Mouse (Mus musculus): ENCODE measurements at regions not wholly inside any gene's neighbourhood (a gene's known extent, or its start where the extent isn't known, plus 50 kb on each side); places are given as distances from the start of the nearest gene placed in this dataset.

DNA sequence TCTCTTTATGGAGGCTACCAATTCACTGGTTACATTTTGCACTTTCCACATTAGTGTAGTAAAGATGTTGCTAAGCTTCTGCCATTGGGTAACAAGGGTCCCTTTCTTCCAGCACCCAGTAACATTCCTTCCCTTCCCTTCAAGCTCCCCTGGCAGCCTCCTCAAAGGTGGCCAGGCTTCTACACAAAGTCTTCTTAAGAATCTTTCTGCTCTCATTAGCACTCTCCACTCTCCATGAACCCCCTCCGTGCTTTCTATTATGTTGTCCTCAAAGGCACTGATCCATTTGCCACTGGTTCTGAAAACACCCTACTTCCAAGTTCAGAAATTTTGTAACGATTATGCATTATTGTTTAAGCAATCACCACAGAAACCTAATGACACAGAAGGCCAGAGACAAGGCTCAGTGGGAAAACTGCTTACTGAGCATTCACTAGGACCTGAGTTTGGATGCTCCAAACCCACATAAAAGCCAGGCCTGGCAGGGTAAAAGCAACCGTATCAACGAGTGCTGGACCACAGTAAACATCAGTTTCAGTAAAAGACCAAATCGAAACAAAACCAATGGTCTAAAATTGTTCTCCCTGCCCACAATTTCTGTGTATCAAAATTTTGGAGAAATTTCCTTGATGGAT is 522.6 kb downstream of the Gja1 start:
- peak; percentile 15 for DNase-seq

DNA sequence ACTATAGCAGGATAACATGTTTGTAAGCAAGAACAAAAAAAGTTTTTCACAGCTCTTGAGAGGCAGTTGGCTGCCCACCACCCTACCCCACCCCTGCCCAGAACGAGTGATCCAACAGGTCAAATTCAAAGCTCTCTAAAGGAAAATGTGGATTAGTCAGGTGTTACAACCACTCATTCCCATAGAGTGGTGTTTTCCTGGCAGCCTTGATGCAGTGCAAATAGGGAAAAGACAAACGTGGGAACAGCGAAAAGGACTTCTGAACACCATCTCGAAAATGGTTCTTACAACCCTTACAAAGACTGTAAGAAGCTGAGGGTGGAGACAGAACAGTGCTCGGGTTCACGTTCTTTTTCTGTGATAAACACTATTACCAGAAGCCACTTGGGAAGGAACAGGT is 523.8 kb downstream of the Gja1 start:
- no peak for DNase-seq

DNA sequence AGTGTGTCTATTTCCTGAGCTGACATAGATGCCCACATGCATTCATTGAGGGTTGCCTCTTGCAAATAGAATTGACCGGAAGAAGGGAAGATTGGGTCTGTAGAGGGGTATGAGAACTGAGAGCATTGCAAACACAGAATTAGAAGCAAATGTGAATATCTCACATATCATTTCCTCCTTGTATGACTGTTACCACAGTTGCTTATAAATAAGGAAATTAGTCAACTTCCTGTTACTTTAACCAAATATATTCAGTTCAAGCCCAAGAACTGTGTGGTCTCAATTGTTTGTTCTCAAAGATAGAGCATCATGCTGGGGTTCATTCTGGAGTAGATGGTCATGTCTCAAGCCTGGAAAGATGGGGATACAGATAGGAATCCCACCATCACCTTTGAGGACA is 535.6 kb downstream of the Gja1 start:
- no peak for DNase-seq

DNA sequence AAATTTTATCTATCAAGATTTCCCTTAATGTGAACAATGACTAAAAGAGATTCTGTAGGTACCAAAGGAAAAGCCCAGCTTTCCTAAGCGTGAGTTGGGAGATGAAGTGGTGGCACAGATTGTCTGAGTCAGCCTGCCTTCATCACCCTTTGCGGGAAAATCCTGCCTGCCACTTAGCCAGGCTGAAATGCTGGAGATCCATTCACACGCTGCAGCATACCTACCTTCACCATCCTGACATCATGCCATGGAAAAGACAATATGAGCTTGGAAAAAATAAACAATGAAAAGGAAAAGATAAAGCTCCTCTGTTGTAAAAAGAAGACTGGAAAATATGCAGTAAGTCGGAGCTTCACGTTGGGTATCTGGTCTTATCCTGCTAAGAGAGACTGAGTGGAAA is 537.0 kb downstream of the Gja1 start:
- no peak for DNase-seq

DNA sequence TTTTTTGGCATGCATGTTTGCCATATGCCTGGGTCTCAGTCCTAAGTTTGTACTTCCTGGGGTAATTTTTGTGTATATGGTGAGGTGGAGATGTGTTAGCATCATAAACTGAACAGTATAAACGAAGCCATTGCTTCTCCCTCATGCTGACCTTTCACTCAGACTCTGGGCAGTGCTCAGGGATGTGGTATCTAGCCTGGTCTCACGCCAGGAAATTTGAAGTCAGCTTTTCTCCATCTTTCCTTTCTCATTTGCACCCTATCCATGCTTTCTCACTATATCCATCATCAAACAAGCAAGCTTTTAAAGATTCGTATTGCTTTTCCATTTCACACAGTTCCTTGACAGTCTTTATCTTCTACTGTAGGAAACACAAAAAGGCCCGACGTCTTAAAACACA is 541.3 kb downstream of the Gja1 start:
- DNase-seq, result no peak

DNA sequence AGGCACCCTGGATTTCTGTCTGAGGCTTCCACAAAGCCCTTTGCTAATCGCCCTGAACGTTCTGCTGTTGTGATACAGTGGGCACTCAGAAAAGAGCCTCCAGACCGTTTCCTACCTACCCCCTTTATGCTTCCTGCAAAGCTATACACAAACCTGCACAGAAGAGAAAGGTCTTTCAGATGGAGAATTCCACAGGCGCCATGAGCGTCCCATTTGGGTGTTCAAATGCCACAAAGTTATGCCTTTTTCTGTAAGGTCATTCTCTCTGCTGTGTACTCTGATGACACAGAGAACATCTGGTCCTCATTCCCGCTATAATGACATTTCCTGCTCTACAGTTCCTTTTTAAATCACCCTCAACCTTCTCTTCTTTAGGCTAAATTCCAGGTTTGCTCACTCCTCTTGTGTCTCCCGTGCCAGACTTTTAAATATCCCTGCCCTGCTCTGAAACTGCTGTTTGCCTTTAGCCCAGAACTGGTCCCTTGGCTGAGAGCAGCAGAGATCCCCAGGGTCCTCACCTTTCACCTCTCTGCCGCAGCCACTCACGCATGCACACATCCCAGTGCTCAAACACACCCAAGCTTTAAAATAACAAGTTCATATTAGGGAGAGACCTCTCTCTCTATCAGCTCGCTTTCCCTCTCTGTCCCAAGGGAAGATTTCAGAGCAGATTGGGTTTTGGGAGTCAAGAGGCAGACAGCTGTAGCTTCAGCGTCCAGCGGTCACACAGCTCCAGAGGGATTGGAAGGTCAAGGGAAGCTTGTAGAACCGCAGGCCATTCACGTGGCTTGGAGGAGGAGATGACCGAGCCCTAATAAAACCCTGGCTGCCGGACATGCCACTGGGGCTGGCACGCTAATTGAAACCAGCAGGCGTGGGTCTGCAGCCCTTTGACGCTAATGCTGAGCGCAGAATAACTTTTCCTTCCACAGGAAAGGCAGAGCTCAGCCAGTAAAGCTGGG is 543.9 kb downstream of the Gja1 start:
- peak; percentile 12 for DNase-seq

DNA sequence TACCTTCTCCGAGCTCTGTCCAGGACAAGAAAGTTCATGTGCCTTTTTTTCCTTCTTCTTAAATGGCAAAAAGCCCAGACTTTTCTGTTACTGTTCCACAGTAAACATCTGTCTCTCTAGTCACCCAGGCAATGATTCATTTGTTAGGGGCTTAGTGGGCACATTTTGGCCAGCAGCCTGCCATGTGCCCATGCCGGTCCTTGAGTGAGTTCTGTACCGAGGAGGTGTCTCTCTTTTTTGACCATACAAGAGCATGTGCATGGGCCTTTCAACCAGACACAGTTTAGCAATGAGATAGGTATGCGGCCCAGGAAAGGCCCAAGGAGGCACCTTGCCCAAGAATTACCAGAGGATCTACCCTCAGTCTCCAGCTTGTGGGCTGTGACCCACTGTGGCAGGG is 551.0 kb upstream of the Hsf2 start:
- DNase-seq, result no peak

DNA sequence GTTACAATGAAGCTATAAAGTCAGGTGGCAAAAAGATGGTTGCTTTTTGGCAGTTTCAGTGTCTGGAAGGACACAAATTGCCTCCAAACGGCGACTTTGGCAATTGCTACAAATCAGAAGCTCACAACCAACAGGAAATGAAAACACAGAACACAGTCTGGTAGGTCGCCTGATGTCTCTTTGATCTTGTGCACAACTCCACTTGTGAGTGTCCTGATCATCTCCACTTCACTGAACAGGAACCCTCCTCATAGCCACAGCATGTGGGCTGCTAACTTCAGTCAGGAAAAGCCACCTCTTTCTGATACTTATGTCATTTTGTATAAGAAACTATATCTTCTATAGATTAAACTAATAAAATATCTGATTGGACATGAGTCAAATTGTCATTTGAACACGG is 544.2 kb upstream of the Hsf2 start:
- no peak for DNase-seq

DNA sequence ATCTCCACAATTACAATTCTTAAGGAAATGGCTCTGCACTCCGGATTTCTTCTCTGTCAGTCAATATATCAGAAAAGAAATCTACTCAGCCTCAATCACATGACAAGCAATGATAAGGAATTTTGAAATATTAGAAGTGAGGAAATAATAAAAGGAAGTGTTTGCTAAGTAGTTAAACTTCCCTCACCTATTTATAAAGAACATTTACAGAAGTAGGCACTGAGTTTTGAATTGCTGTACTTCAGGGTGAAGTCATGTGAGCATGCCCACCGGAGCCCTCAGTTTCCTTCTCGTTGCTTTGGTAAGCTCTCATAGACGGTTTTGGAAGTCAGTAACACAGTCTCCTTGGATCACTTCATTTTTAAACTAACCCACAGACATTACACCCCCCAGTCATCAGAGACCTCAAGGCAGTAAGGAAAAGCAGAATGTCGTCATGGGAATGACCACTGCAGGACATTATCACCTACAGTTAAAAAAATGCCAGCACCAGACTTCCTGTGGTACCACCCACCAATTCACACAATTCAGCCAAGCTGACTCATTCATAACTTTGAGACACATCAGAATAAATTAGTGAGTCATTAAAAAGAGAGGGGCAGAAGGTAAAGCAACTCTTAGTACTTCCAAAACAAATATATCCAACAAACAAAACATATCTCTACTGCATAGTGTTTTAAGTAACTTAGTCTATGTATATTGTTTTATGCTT is 541.6 kb upstream of the Hsf2 start:
- no peak for DNase-seq

DNA sequence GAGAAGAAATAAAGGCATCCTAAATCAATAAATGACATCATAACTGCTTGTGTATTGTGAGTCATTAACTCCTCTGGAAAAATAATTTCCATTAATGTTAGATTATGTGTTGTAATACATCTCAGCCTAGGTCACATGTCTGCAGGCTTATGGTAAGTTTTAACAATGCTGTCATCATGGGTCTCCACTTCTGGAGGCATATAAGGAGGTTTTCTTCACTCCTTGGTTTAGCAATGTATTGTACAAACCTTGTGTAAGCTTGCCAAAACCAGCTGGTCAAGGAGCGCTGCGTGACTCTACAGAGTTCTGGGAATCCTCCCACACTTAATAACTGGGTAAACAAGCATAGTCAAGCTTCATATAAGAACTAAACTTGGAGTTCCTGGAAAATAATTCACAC is 529.5 kb upstream of the Hsf2 start:
- DNase-seq, result no peak

DNA sequence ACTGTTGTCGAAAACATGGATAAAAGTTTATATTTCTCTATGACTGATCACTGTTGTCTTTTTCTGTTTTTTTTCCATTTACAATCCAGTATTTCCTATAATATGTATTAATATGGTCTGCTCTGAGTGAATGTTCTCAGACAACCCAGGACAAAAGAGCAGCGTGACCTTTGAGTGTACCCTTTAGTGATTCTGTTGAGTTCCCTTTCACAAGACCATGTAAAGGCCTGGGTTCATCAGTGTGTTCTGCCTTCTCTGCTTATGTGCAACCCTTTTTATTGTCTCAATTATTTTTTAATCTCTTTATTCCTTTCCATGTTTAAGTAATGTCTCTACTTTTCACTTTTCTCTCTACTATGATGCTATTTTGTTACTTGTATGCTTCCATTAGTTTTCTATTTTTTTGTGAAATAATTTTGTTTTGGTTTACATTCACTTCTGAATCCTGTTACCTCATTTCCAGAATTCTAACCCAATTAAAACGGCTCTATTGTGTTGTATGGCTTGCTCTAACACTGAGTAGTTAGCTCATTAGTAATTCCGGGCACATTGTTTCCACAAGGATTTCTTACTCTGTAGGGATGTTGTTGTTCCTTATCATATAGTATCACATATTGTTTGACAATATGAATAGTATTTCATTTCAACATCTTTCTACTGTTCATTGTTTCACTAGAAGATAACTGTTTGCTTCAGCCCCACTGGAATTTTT is 523.9 kb upstream of the Hsf2 start:
- no peak for DNase-seq

DNA sequence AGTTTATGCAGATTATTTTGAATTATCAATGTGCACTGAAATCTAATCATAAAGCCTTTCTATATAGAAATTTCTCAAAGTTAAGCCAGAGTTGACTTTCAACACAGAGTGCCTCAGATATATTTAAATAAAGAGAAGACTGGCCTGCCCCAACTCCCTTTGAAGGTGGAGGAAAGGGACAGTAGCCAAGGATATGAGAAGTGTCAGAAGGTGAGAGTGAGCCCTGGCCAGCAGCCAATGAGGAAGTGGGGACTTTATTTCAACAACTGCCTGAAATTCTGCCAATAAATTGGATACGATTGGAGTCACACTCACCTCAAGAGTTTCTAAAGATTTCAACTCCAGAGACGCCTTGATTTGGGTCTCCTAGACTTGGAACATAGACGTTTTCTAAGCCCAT is 523.0 kb upstream of the Hsf2 start:
- DNase-seq, result no peak

DNA sequence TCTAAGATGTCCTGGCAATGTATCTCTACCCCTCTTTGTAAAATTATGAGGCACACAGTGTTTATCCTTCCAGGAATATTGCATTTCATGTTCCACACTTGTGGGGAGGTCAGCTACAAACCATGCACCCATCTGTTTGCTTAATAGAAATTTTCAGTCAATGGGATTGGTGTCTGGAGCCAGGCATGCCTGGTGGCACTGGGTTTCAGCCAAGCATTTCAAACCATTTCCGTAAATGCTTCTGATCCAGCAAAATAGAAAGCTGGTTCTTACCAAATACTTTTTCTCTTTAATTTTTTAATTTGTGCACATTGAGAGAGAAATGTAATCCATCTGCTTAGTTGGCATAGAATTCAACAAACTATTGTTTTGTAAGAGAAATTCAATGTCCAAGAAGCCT is 517.3 kb upstream of the Hsf2 start:
- DNase-seq, result peak; percentile 27

DNA sequence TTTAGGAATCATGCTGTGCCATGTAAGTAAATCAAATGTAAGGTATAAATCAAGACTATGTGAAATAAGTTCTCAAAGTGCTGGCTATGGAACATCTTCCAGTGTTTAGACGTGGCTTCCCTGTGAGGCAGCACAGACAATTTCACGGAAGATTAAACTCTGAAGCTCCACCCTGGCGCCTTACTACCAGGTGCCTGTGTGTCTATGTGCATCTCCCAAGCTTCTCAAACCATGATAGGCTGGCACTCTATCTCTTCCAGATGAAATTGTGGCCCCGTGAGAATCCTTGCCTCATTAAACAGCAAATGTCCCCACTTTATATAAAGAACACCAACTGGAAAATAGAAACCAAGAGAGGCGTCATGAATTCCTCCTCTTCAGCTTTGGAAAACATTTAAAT is 511.4 kb upstream of the Hsf2 start:
- DNase-seq, result no peak

DNA sequence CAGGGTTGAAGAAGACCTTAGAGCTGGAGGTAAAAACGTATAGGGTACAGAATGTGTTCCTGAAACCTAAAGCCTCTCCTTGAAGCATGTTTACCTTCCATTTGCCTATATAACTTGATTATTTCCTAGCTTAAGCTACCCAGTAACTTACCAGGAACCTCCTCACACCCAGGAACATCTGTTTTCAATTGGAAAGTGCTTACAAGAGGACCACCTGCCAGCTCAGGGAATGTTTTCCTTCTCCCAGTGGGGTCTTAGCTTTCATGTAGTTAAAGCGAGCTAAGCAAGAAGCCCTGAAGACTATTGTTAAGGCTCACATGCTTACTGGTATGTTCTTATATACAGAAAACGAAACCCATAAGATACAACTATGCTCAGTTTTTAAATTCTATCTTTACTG is 506.6 kb upstream of the Hsf2 start:
- no peak for DNase-seq

DNA sequence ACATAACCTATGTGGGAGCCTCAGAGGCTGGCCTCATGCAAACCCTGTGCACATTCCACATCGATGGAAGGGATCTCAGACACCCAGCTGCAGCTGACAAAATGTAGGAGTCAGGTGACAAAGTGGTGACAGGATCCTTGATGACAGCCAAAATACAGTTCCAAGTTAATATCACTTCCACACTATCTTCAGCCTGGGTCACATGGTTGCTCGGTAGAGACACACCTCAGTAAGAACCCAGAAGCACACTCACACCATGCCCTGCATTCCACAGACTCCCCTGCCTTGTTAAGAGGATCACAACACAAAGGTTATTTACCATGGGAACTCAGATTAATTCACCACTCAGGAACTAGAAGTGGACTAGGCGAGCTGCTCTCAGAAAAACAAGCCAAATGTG is 505.4 kb upstream of the Hsf2 start:
- DNase-seq, result no peak

DNA sequence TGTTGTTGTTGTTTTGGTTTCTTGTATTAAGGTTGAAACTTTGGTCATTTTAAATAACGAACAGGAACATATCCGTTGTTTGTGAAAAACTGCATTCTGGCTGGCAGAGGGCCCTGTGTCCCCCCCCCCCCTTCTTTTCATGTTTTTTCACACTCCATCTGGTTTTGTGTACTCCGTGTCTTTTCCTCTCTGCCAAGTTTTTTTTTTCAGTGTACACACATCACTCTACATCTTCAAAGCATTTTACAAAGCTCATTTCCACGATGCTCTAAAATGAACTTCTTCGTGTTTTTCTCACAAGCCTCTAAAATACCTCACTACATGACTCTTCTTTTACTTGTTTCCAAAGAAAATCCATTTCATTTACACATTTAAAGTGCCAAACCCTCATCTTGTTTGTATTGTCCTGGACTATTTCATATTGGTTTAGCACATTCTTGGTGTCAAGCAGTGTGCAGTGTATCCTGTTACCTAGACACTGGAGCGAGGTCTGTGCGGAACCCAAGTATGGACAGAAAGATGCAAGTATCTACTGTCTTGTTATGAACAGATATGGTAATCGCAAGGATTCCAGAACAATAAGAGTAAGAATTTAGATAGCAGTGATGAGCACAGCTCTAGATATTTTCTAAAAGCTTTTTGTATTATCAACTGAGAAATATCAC is 503.5 kb upstream of the Hsf2 start:
- DNase-seq, result no peak

DNA sequence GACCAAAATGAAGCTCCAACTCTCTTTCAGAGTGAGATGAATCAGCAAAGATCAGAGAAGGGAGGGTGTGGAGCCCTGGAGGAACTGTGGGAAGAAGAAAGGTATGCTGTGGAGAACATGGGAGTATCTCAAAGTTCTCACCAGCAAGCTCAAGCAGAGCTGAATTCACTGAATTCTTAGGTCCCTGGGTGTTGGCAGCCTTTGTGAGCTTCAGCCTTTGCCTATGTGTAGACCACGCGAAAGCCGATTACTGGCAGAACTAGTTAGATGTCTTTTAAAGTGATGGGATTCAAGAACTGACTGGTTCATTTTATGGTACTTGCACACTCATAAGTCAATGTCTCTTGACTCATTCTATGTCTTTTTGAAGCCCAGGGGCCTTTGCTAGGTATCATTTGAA is 491.2 kb upstream of the Hsf2 start:
- no peak for DNase-seq

DNA sequence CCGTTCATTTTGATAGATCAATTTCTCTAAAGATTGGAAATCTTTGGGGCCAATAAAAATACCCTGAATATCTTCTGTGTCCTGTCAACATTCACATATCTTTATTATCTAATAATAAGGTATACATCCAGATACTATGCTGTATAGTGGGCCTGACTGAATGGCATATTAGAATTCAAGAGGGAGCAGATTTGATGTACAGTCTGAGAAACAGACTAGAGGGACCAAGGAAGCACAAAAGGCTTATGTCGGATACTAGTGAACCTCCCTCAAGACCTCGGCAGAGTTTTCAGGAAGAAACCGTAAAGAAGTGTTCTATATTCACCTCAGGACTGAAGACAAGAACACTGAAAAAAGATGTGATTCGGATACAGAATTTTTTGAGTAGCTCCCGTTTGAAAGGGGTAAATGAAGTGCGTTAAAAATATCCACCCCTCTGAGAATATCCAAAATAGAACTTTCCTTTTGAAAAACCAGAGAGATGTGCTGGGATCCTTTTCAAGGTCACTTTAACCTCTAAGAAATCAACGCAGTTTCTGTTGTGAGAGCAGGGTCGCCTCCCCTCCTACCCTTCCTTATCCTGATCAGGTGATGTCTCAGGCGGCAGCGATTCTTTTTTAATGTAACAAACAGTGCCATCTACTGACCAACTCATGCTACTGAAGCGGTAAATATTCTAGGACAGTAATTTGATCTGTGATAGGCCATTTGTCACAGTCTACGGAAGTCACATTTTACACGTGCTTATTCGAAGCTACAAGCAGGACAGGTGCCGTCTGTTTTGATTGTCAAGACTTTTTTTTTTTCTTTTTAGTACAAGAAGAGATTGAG is 485.1 kb upstream of the Hsf2 start:
- DNase-seq, result peak; percentile 63

DNA sequence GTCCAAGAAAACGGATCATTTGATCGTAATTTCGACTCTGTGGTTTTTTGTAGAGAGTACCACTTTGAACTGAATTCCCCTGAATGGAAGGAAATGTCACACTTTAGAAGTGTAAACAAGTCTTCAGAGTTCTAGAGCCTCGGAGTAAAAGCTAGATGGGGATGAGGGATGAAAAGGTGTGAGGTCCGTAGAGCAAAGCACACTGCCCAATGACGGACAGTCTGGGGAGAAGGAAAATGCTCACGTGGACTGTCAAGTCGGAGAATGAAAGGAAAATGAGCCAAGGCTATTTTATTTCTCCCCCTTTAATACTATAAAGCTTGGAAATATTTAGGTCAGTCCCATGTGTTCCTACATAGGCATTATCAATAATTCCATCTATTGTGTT is 484.5 kb upstream of the Hsf2 start:
- DNase-seq, result no peak

DNA sequence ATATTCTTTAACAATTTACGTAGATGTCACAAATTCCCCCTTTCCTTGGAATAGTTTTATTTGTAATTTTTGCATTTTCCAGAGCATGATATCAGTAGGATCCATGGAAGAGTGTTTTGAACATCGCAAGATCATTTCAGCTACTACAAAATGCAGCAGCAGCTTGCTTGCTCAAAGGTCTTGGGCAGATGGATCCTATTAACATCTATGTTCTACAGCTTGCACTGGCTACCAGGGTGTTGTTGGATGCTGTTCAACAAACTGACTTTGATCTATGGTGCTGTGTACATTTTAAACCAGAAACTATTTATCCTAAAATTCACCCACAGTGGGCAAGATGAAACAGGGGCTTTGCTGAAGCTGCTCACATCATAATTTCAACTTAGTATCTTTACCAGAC is 448.5 kb upstream of the Hsf2 start:
- no peak for DNase-seq

DNA sequence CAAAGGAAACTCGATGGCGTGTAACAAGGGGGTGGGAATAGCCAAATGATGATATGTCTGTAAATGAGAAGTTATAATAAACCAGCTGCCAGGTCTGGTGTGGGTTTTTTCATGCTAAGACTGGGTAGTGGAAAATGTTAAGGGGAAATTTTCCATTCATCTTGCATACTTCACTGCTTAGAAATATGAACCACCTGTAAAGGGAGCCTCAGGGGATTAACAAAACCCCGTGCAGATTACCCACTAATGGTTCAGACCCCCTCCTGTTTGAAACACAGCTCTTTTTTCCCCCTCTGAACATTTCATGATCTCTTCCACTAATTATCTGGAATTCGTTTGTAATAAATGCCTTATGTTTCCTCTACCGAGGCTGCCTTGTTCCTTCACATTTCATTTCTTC is 446.0 kb upstream of the Hsf2 start:
- no peak for DNase-seq
